Mouse (Mus musculus): ENCODE data around the gene Arnt.

DNA sequence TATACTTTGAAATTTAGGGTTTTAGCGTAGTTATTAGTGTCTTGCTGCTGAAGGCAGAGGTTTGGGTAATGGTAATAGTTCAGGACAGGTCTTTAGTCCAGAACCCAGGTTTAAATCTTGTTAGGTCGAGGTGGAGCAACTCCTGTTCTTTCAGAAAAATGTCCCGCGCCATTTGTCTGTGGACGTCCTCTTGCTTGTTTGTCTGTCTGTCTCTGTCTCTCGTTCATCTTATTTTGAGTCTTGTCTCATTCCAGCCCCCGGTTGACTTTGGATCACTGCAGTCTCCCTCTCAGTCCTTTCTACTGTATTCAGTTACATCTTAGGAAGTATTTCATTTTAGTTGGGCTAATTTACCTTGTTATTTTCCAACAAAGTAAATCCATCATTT is 789 bp downstream of the Arnt start:
- no peak for TF ChIP-seq CTCF (IDR thresholded peaks at IDR 0.05; ENCODE audit: low read depth)
- TF ChIP-seq EP300 (optimal IDR thresholded peaks at IDR 0.05): no peak
